In the genomic region with DNA sequence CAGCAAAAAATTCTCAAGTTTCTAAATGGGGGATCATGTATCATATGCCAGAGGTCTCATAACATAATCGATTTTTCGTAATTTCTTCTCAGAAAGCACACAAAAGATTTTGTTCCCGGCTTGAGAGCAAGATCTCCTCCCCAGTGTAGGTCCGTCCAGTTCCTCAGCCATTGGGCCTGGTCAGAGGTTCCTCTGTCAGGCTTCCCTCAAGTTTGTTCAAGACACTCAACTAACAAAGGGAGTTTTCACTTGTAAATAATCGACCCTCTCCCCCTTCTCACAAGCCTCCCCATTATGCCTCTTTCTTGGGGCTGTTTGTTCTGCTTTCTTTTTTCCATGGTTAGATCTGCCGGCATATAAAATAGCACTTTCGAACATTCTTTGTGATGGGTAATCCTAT, we compare ENCODE assay signal across 18 mouse cellular contexts.
DNase-seq lines count a peak whose midpoint lies in the region; ATAC-seq lines count a peak whose summit lies in the region.
"Had no signal": no experiment of that assay in that cellular context is flagged by ENCODE, and none has a peak within 500 bp of the region (broad histone marks: within the 10 kb centered on the region; RNA-seq: fewer than 3 reads in every experiment).

No protein-coding gene starts in this region.

- no peak for ATAC-seq in midbrain, embryonic 15.5 days (replicated peaks)
- ATAC-seq in embryonic facial prominence, embryonic 15.5 days (ENCODE audit: insufficient number of reproducible peaks, low FRiP score, low TSS enrichment, low read depth): no peak
- ATAC-seq in neural tube, embryonic 12.5 days (ENCODE audit: low FRiP score, low read depth): 0 out of 2 replicates have a peak, but pooled peaks have one; percentile 14
- ATAC-seq: activated CD4-positive, CD25-positive, alpha-beta regulatory T cell, adult 4 months; Patski had no signal

- no peak overlapping the region for H3K4me3 ChIP-seq in midbrain, embryonic 10.5 days
- no peak overlapping the region for H3K4me3 ChIP-seq in midbrain, embryonic 15.5 days
- no peak overlapping the region for H3K4me3 ChIP-seq in embryonic facial prominence, embryonic 15.5 days (replicated peaks)
- H3K4me3 ChIP-seq in neural tube, embryonic 12.5 days: no peak overlapping the region
- H3K4me3 ChIP-seq: erythroblast, embryonic 14.5 days; heart, embryonic 13.5 days had no signal

- peak; percentile 39 for DNase-seq in midbrain, embryonic 10.5 days (ENCODE audit: low spot score)
- peak; percentile 50 for DNase-seq in embryo, embryonic 11 days
- DNase-seq in spleen, postnatal 14 days (ENCODE audit: low spot score in 2 of 2): no peak
- no peak for DNase-seq in B cell, adult 2 months
- DNase-seq: adrenal gland, postnatal 14 days; cerebellum, adult 18-20 months; heart, postnatal 36 days; kidney, adult 8-10 months; liver; lung, adult 18-20 months had no signal

- H3K27ac ChIP-seq in midbrain, embryonic 10.5 days (replicated peaks): peak overlapping the region; percentile 82
- no peak overlapping the region for H3K27ac ChIP-seq in midbrain, embryonic 15.5 days
- 0 out of 2 replicates have a peak overlapping the region, but pooled peaks have one; percentile 28 for H3K27ac ChIP-seq in embryonic facial prominence, embryonic 15.5 days (replicated peaks)
- no peak overlapping the region for H3K27ac ChIP-seq in neural tube, embryonic 12.5 days
- H3K27ac ChIP-seq: heart, embryonic 13.5 days; macrophage had no signal

- no peak overlapping the region for H3K9ac ChIP-seq in midbrain, embryonic 15.5 days
- no peak overlapping the region for H3K9ac ChIP-seq in embryonic facial prominence, embryonic 15.5 days
- no peak overlapping the region for H3K9ac ChIP-seq in neural tube, embryonic 12.5 days
- H3K9ac ChIP-seq: heart, embryonic 13.5 days had no signal

- peaks cover 51% of the 10 kb centered on the region for H3K4me1 ChIP-seq in midbrain, embryonic 10.5 days
- 0 out of 2 replicates have a peak, but pooled peaks cover 2% of the 10 kb centered on the region for H3K4me1 ChIP-seq in midbrain, embryonic 15.5 days
- peaks cover 7% of the 10 kb centered on the region; the same call in 1 of the 2 replicates for H3K4me1 ChIP-seq in embryonic facial prominence, embryonic 15.5 days
- H3K4me1 ChIP-seq in neural tube, embryonic 12.5 days: peaks cover 6% of the 10 kb centered on the region
- H3K4me1 ChIP-seq: heart, embryonic 13.5 days had no signal

- H3K9me3 ChIP-seq in midbrain, embryonic 10.5 days (replicated peaks): no peaks in the 10 kb centered on the region
- no peaks in the 10 kb centered on the region for H3K9me3 ChIP-seq in midbrain, embryonic 15.5 days
- no peaks in the 10 kb centered on the region for H3K9me3 ChIP-seq in embryonic facial prominence, embryonic 15.5 days (replicated peaks)
- no peaks in the 10 kb centered on the region for H3K9me3 ChIP-seq in neural tube, embryonic 12.5 days
- H3K9me3 ChIP-seq: heart, embryonic 13.5 days had no signal

- 24% methylated on average over 7 of the region's 7 CpGs for WGBS in midbrain, embryonic 10.5 days
- WGBS in midbrain, embryonic 15.5 days: 19% methylated on average over 7 of the region's 7 CpGs
- 24% methylated on average over 7 of the region's 7 CpGs for WGBS in embryonic facial prominence, embryonic 15.5 days
- 15% methylated on average over 7 of the region's 7 CpGs for WGBS in neural tube, embryonic 12.5 days

- H3K36me3 ChIP-seq in midbrain, embryonic 10.5 days: no peaks in the 10 kb centered on the region
- no peaks in the 10 kb centered on the region for H3K36me3 ChIP-seq in midbrain, embryonic 15.5 days (replicated peaks)
- H3K36me3 ChIP-seq in embryonic facial prominence, embryonic 15.5 days: no peaks in the 10 kb centered on the region
- H3K36me3 ChIP-seq in neural tube, embryonic 12.5 days: no peaks in the 10 kb centered on the region
- H3K36me3 ChIP-seq: heart, embryonic 13.5 days had no signal

- H3K27me3 ChIP-seq in midbrain, embryonic 10.5 days (ENCODE audit: low read depth, poor library complexity, severe bottlenecking): no peaks in the 10 kb centered on the region
- no peaks in the 10 kb centered on the region for H3K27me3 ChIP-seq in midbrain, embryonic 15.5 days (replicated peaks)
- H3K27me3 ChIP-seq in embryonic facial prominence, embryonic 15.5 days: no peaks in the 10 kb centered on the region
- H3K27me3 ChIP-seq in neural tube, embryonic 12.5 days (replicated peaks): no peaks in the 10 kb centered on the region
- H3K27me3 ChIP-seq: heart, embryonic 13.5 days; Patski had no signal

- no peak overlapping the region for H3K4me2 ChIP-seq in midbrain, embryonic 15.5 days
- H3K4me2 ChIP-seq in embryonic facial prominence, embryonic 15.5 days (replicated peaks): no peak overlapping the region
- no peak overlapping the region for H3K4me2 ChIP-seq in neural tube, embryonic 12.5 days (replicated peaks)
- H3K4me2 ChIP-seq: heart, embryonic 13.5 days had no signal

Comparison
In these comparisons a context has a peak if more than half of its experiments do, and no peak if none do; other contexts are left out.
1. H3K27ac ChIP-seq: peak in midbrain, embryonic 10.5 days (single experiment) and embryonic facial prominence, embryonic 15.5 days (single experiment); none in midbrain, embryonic 15.5 days (single experiment) and neural tube, embryonic 12.5 days (single experiment).
2. DNase-seq: peak in midbrain, embryonic 10.5 days (single experiment) and embryo, embryonic 11 days (single experiment); none in spleen, postnatal 14 days (0 of 2) and B cell, adult 2 months (0 of 2).